Mouse (Mus musculus): Measurements from ENCODE around the gene Cadps2. TPM values are rescaled to one million over a fixed set of nuclear protein-coding genes. Genes with fewer than 3 reads are reported as not detected.

The Cadps2 gene
- total RNA-seq (2021), result under 1 TPM; 0.15 to 0.22 TPM
- long read RNA-seq, experiment 1, result 0 reads
- long read RNA-seq, experiment 2, result 0 reads

GRCm38 (mm10) chr6:23839009-23839811 lies at the start of gene Cadps2:
TSS of gene Cadps2 (minus strand) at chr6:23839421.
- intact Hi-C loops (cut with DNase I), result no loop called here
- Histone ChIP-seq H3K4me3 (peak within 1 kb of the TSS; percentile 84), H3K27ac (peak within 1 kb of the TSS; percentile 49; the same call in 1 of the 2 replicates)
- DNase-seq, result peak; percentile 48
- TF ChIP-seq CTCF (IDR thresholded peaks at IDR 0.05), result no peak

GRCm38 (mm10) chr6:23886418-23886817 lies 47.2 kb upstream of the Cadps2 start:
- Histone ChIP-seq H3K4me3 (no peak overlapping the region), H3K27ac (no peak overlapping the region)
- intact Hi-C loops (cut with DNase I), result no loop called here
- TF ChIP-seq CTCF (IDR thresholded peaks at IDR 0.05), result peak; percentile 36; the same call in 1 of the 2 replicates
- no peak for DNase-seq

- intact Hi-C loops (cut with DNase I), result no loop called here
- Histone ChIP-seq H3K4me3 (no peak overlapping the region), H3K27ac (no peak overlapping the region)
- no peak for DNase-seq
- TF ChIP-seq CTCF (IDR thresholded peaks at IDR 0.05), result no peak
Observed at GRCm38 (mm10) chr6:23876765-23877408, 37.7 kb upstream of the Cadps2 start.

GRCm38 (mm10) chr6:23876363-23876762 lies 37.1 kb upstream of the Cadps2 start:
- H3K4me3 ChIP-seq, result no peak overlapping the region
- no peak for DNase-seq
- TF ChIP-seq CTCF (IDR thresholded peaks at IDR 0.05), result no peak
- intact Hi-C loops (cut with DNase I), result no loop called here
- no peak overlapping the region for H3K27ac ChIP-seq

GRCm38 (mm10) chr6:23873812-23874211 lies 34.6 kb upstream of the Cadps2 start:
- no peak overlapping the region for H3K4me3 ChIP-seq
- no peak for TF ChIP-seq CTCF (IDR thresholded peaks at IDR 0.05)
- H3K27ac ChIP-seq, result no peak overlapping the region
- intact Hi-C loops (cut with DNase I), result no loop called here
- DNase-seq, result no peak

- intact Hi-C loops (cut with DNase I), result no loop called here
- TF ChIP-seq CTCF (IDR thresholded peaks at IDR 0.05), result no peak
- no peak overlapping the region for H3K4me3 ChIP-seq
- DNase-seq, result no peak
- H3K27ac ChIP-seq, result no peak overlapping the region
Observed at GRCm38 (mm10) chr6:23873231-23873630, 34.0 kb upstream of the Cadps2 start.

- no peak overlapping the region for H3K27ac ChIP-seq
- no peak overlapping the region for H3K4me3 ChIP-seq
- no peak for DNase-seq
- intact Hi-C loops (cut with DNase I), result no loop called here
- TF ChIP-seq CTCF (IDR thresholded peaks at IDR 0.05), result no peak
Observed at GRCm38 (mm10) chr6:23869971-23870370, 30.8 kb upstream of the Cadps2 start.

- TF ChIP-seq CTCF (IDR thresholded peaks at IDR 0.05), result no peak
- H3K27ac ChIP-seq, result no peak overlapping the region
- H3K4me3 ChIP-seq, result no peak overlapping the region
- intact Hi-C loops (cut with DNase I), result no loop called here
- DNase-seq, result no peak
Observed at GRCm38 (mm10) chr6:23866298-23866697, 27.1 kb upstream of the Cadps2 start.

GRCm38 (mm10) chr6:23853464-23853863 lies 14.2 kb upstream of the Cadps2 start:
- H3K27ac ChIP-seq, result no peak overlapping the region
- no peak overlapping the region for H3K4me3 ChIP-seq
- DNase-seq, result no peak
- TF ChIP-seq CTCF (IDR thresholded peaks at IDR 0.05), result no peak
- intact Hi-C loops (cut with DNase I), result no loop called here

GRCm38 (mm10) chr6:23840001-23840400 lies 780 bp upstream of the Cadps2 start:
- intact Hi-C loops (cut with DNase I), result no loop called here
- H3K27ac ChIP-seq, result no peak overlapping the region
- no peak for TF ChIP-seq CTCF (IDR thresholded peaks at IDR 0.05)
- H3K4me3 ChIP-seq, result peak overlapping the region; percentile 84
- DNase-seq, result no peak

- peak; percentile 17 for DNase-seq
- Histone ChIP-seq H3K27ac (no peak overlapping the region), H3K4me3 (peak overlapping the region; percentile 84)
- intact Hi-C loops (cut with DNase I), result no loop called here
- TF ChIP-seq CTCF (IDR thresholded peaks at IDR 0.05), result no peak
Observed at GRCm38 (mm10) chr6:23838401-23839008, 716 bp downstream of the Cadps2 start.

GRCm38 (mm10) chr6:23837631-23838030 lies 1.6 kb downstream of the Cadps2 start:
- intact Hi-C loops (cut with DNase I), result no loop called here
- DNase-seq, result no peak
- Histone ChIP-seq H3K27ac (no peak overlapping the region), H3K4me3 (no peak overlapping the region)
- TF ChIP-seq CTCF (IDR thresholded peaks at IDR 0.05), result no peak

- no peak overlapping the region for H3K4me3 ChIP-seq
- intact Hi-C loops (cut with DNase I), result no loop called here
Observed at GRCm38 (mm10) chr6:23837127-23837526, 2.1 kb downstream of the Cadps2 start.

More at GRCm38 (mm10) chr6:23837127-23837526, 2.1 kb downstream of the Cadps2 start:
- no peak for DNase-seq
- no peak for TF ChIP-seq CTCF (IDR thresholded peaks at IDR 0.05)
- H3K27ac ChIP-seq, result no peak overlapping the region

Measured in gastrocnemius, adult 2 months (tissue).